Comparison of ENCODE assay signal across 8 mouse cellular contexts in the genomic region with DNA sequence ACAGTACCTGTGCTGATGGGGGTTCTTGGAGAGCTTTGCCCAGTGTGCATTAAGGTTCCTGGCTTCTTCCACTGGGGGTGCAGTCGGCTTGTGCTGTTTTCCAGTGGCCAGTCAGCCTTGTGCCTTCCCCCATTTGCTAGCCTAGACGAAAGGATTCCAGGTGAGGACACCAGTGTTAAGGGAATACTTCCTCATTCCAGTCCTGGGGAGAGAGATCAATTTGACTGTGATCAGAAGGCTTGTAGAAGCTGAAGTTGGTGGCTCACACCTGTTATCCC. TPM values are rescaled to one million over a fixed set of nuclear protein-coding genes. Genes with fewer than 3 reads are reported as not detected.
DNase-seq lines count a peak whose midpoint lies in the region; ATAC-seq and TF ChIP-seq lines count a peak whose summit lies in the region.

No protein-coding gene starts in this region.

- H3K4me1 ChIP-seq in liver, embryonic 11.5 days (replicated peaks; ENCODE audit: control insufficient read depth, insufficient read depth, low read length): peaks cover 24% of the 10 kb centered on the region
- H3K4me1 ChIP-seq in forebrain, embryonic 14.5 days (ENCODE audit: control insufficient read depth, insufficient read depth, low read length): peaks cover 10% of the 10 kb centered on the region
- H3K4me1 ChIP-seq in intestine, postnatal 0 days (replicated peaks; ENCODE audit: control insufficient read depth, insufficient read depth, low read length): peaks cover 8% of the 10 kb centered on the region; the same call in 1 of the 2 replicates
- H3K4me1 ChIP-seq in neural tube, embryonic 14.5 days (ENCODE audit: control insufficient read depth, insufficient read depth, low read length): peaks cover 18% of the 10 kb centered on the region

- H3K27me3 ChIP-seq in liver, embryonic 11.5 days (replicated peaks; ENCODE audit: control insufficient read depth, insufficient read depth, low read length): no peaks in the 10 kb centered on the region
- H3K27me3 ChIP-seq in forebrain, embryonic 14.5 days (replicated peaks; ENCODE audit: control insufficient read depth, insufficient read depth, low read length): no peaks in the 10 kb centered on the region
- no peaks in the 10 kb centered on the region for H3K27me3 ChIP-seq in intestine, postnatal 0 days (replicated peaks; ENCODE audit: control insufficient read depth, insufficient read depth, low read length)
- no peaks in the 10 kb centered on the region for H3K27me3 ChIP-seq in neural tube, embryonic 14.5 days (ENCODE audit: control insufficient read depth, insufficient read depth, low read length)

- no peak for ATAC-seq in liver, embryonic 11.5 days (replicated peaks; ENCODE audit: low FRiP score)
- no peak for ATAC-seq in forebrain, embryonic 14.5 days
- ATAC-seq in intestine, postnatal 0 days: no peak
- no peak for ATAC-seq in neural tube, embryonic 14.5 days (ENCODE audit: low read depth)

- peak overlapping the region; percentile 20; the same call in 1 of the 2 replicates for H3K4me3 ChIP-seq in liver, embryonic 11.5 days (ENCODE audit: low read depth, low read length)
- H3K4me3 ChIP-seq in forebrain, embryonic 14.5 days (ENCODE audit: low read depth, low read length): peak overlapping the region; percentile 86
- no peak overlapping the region for H3K4me3 ChIP-seq in intestine, postnatal 0 days (ENCODE audit: low read depth, low read length)
- peak overlapping the region; percentile 90 for H3K4me3 ChIP-seq in neural tube, embryonic 14.5 days (ENCODE audit: low read depth, low read length)

- peak overlapping the region; percentile 86 for H3K4me2 ChIP-seq in liver, embryonic 11.5 days
- H3K4me2 ChIP-seq in forebrain, embryonic 14.5 days (ENCODE audit: low read length): peak overlapping the region; percentile 75; the same call in 1 of the 2 replicates
- H3K4me2 ChIP-seq in intestine, postnatal 0 days (replicated peaks; ENCODE audit: low read depth): 0 out of 2 replicates have a peak overlapping the region, but pooled peaks have one; percentile 3
- H3K4me2 ChIP-seq in neural tube, embryonic 14.5 days (ENCODE audit: low read depth, low read length): peak overlapping the region; percentile 68

- WGBS in liver, embryonic 11.5 days: 52% methylated on average over 2 of the region's 2 CpGs
- 73% methylated on average over 2 of the region's 2 CpGs for WGBS in forebrain, embryonic 14.5 days
- WGBS in intestine, postnatal 0 days: 43% methylated on average over 2 of the region's 2 CpGs
- WGBS in neural tube, embryonic 14.5 days: 66% methylated on average over 2 of the region's 2 CpGs

- no peaks in the 10 kb centered on the region for H3K36me3 ChIP-seq in liver, embryonic 11.5 days (ENCODE audit: control insufficient read depth, insufficient read depth, low read length)
- H3K36me3 ChIP-seq in forebrain, embryonic 14.5 days (ENCODE audit: control insufficient read depth, insufficient read depth, low read length): no peaks in the 10 kb centered on the region
- H3K36me3 ChIP-seq in intestine, postnatal 0 days (ENCODE audit: control insufficient read depth, insufficient read depth): no peaks in the 10 kb centered on the region
- no peaks in the 10 kb centered on the region for H3K36me3 ChIP-seq in neural tube, embryonic 14.5 days (ENCODE audit: control insufficient read depth, insufficient read depth, low read length)

- peak; percentile 29; the same call in 1 of the 2 replicates for TF ChIP-seq CTCF in intestine, postnatal 0 days (IDR thresholded peaks at IDR 0.05; ENCODE audit: low read depth)

- no peak overlapping the region for H3K27ac ChIP-seq in liver, embryonic 11.5 days (ENCODE audit: low read depth, low read length)
- no peak overlapping the region for H3K27ac ChIP-seq in forebrain, embryonic 14.5 days (ENCODE audit: low read depth, low read length)
- H3K27ac ChIP-seq in intestine, postnatal 0 days (ENCODE audit: low read depth, low read length): no peak overlapping the region
- no peak overlapping the region for H3K27ac ChIP-seq in neural tube, embryonic 14.5 days (ENCODE audit: low read depth, low read length)

- no peak for DNase-seq in liver, embryonic 11.5 days (ENCODE audit: low spot score)
- no peak for DNase-seq in liver
- no peak for DNase-seq in forebrain, embryonic 14.5 days (ENCODE audit: low spot score)
- no peak for DNase-seq in right cerebral cortex, adult 18-20 months
- no peak for DNase-seq in frontal cortex, postnatal 36 days (ENCODE audit: low spot score in 2 of 2)
- no peak for DNase-seq in urinary bladder, postnatal 4 days (ENCODE audit: low spot score in 2 of 2)

- no peaks in the 10 kb centered on the region for H3K9me3 ChIP-seq in liver, embryonic 11.5 days (ENCODE audit: control insufficient read depth, low read length)
- no peaks in the 10 kb centered on the region for H3K9me3 ChIP-seq in forebrain, embryonic 14.5 days (replicated peaks; ENCODE audit: control insufficient read depth, low read length)
- no peaks in the 10 kb centered on the region for H3K9me3 ChIP-seq in intestine, postnatal 0 days (ENCODE audit: control insufficient read depth)
- H3K9me3 ChIP-seq in neural tube, embryonic 14.5 days (ENCODE audit: control insufficient read depth, low read length): no peaks in the 10 kb centered on the region

- H3K9ac ChIP-seq in liver, embryonic 11.5 days (ENCODE audit: low read depth, low read length): no peak overlapping the region
- H3K9ac ChIP-seq in forebrain, embryonic 14.5 days (ENCODE audit: low read length): no peak overlapping the region
- H3K9ac ChIP-seq in intestine, postnatal 0 days (ENCODE audit: low read depth, low read length): no peak overlapping the region
- H3K9ac ChIP-seq in neural tube, embryonic 14.5 days (replicated peaks; ENCODE audit: low read depth, low read length): no peak overlapping the region

RNA-seq across cellular contexts. Expression of a gene that starts 2.6 kb away (rescaled TPM):
- 4.8 and 5.0 TPM in 2 replicates for polyA plus RNA-seq in liver, embryonic 11.5 days (2014; fragmentation: Nextera tagmentation; extraction: Ambion mirVana)
- 5.4 and 6.5 TPM in 2 replicates for polyA plus RNA-seq in forebrain, embryonic 14.5 days (2014; fragmentation: Nextera tagmentation; extraction: Ambion mirVana)
- polyA plus RNA-seq in intestine, postnatal 0 days (2015; fragmentation: Nextera tagmentation; extraction: Ambion mirVana): 5.6 and 5.7 TPM in 2 replicates
- polyA plus RNA-seq in neural tube, embryonic 14.5 days (2014; fragmentation: Nextera tagmentation; extraction: Ambion mirVana): 6.8 and 7.1 TPM in 2 replicates

Comparison
In these comparisons a context has a peak if more than half of its experiments do, and no peak if none do; other contexts are left out.
1. H3K4me2 ChIP-seq: peak in every context shown above with its lines; median percentile 86 in liver, embryonic 11.5 days; 75 in forebrain, embryonic 14.5 days; 68 in neural tube, embryonic 14.5 days; 3 in intestine, postnatal 0 days.